Mouse (Mus musculus) small intestine, adult 2 months (tissue): Measurements from ENCODE around the gene Tlr12.

Source experiments
- CTCF ChIP-seq: fragments of 200-500 bp; IDR thresholded peaks from 2 replicates; pipeline ENCODE4 v1.5.1; 2012; ENCODE audit warnings: low read depth, mild to moderate bottlenecking, control low read depth, inconsistent platforms, low read length, moderate library complexity, mixed read lengths; ENCODE audit not compliant: insufficient replicate concordance, insufficient read length; ENCODE audit errors: extremely low read depth
- POLR2A ChIP-seq: fragments of 200-500 bp; IDR thresholded peaks from 2 replicates; pipeline ENCODE4 v1.6.1; 2012; ENCODE audit warnings: low read depth, mild to moderate bottlenecking, control low read depth, inconsistent platforms, low read length, moderate library complexity

GRCm38 (mm10) chr4:128597801-128598560 lies 20.4 kb downstream of the Tlr12 start:
- no peak for TF ChIP-seq CTCF
- TF ChIP-seq POLR2A, result no peak
